Mouse (Mus musculus) small intestine, adult 2 months (tissue): ENCODE measurements around the gene Kbtbd4. TPM values are rescaled to one million over a fixed set of nuclear protein-coding genes. Genes with fewer than 3 reads are reported as not detected.
"Not testable (repeated sequence)": the region's sequence is repeated elsewhere in the genome, so short reads cannot be mapped to it uniquely, and the experiment has no call there.

Source experiments
- H3K27ac ChIP-seq: fragments of 200-500 bp; 2 replicates; pipeline ENCODE4 v1.5.1; 2012; ENCODE audit warnings: low read depth, low read length, control low read depth, inconsistent platforms; ENCODE audit not compliant: insufficient read depth
- H3K27me3 ChIP-seq: fragments of 200-500 bp; 2 replicates; pipeline ENCODE4 v1.6.1; 2012; ENCODE audit warnings: mild to moderate bottlenecking, moderate library complexity, low read length, inconsistent platforms; ENCODE audit not compliant: control insufficient read depth, insufficient read depth
- H3K36me3 ChIP-seq: fragments of 200-500 bp; 2 replicates; pipeline ENCODE4 v1.6.1; 2012; ENCODE audit warnings: mild to moderate bottlenecking, low read length, control low read depth, inconsistent platforms; ENCODE audit not compliant: control insufficient read depth, insufficient read depth
- H3K4me1 ChIP-seq: fragments of 200-500 bp; 2 replicates; pipeline ENCODE4 v1.6.1; 2012; ENCODE audit warnings: low read length, inconsistent platforms, mixed read lengths; ENCODE audit not compliant: control insufficient read depth, insufficient read depth, insufficient read length
- H3K4me3 ChIP-seq: fragments of 200-500 bp; 2 replicates; pipeline ENCODE4 v1.5.1; 2012; ENCODE audit warnings: low read depth, mild to moderate bottlenecking, control low read depth, inconsistent platforms, low read length, moderate library complexity
- CTCF ChIP-seq: fragments of 200-500 bp; IDR thresholded peaks from 2 replicates; pipeline ENCODE4 v1.5.1; 2012; ENCODE audit warnings: low read depth, mild to moderate bottlenecking, control low read depth, inconsistent platforms, low read length, moderate library complexity, mixed read lengths; ENCODE audit not compliant: insufficient replicate concordance, insufficient read length; ENCODE audit errors: extremely low read depth
- POLR2A ChIP-seq: fragments of 200-500 bp; IDR thresholded peaks from 2 replicates; pipeline ENCODE4 v1.6.1; 2012; ENCODE audit warnings: low read depth, mild to moderate bottlenecking, control low read depth, inconsistent platforms, low read length, moderate library complexity
- WGBS: fragments of 180-500 bp; shearing (Covaris S2); methylation state at CpG from one replicate; pipeline ENCODE4 v1.1.7; 2018; 5-methylcytosine and 5-hydroxymethylcytosine counted together
- polyA plus RNA-seq: library from polyadenylated mRNA; depleted of rRNA; stranded (reverse); fragments of >200 nt; gene quantifications from 2 replicates; pipeline ENCODE4 v1.2.3, GENCODE M21; 2012

Kbtbd4 gene
- polyA plus RNA-seq, 1 experiment, result 9.6 TPM

DNA sequence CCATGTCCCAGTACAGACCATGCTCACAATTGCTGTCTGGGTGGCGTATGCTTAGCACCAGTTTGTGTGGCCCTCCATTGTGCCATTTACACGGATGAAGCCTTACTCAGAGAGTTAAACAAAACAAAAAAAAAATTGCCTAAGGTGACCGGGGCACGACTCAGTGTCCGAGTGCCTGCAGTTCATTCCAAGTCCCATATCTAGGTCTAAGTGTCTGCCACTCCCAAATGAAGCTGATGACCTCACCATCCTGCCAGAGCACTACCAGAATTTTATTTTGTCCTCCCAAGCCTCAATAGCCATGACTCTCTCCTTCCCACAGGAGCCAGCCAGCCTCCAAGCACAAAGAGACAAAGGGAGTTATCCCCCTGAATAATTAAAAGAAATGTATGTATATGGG is 16.9 kb upstream of the Kbtbd4 start:
- Histone ChIP-seq H3K27ac (no peak overlapping the region), H3K36me3 (no peaks in the 10 kb centered on the region), H3K4me3 (no peak overlapping the region), H3K27me3 (peaks cover 45% of the 10 kb centered on the region), H3K4me1 (peaks cover 13% of the 10 kb centered on the region)
- TF ChIP-seq POLR2A, result no peak
- no peak for TF ChIP-seq CTCF
- WGBS, result 65% methylated on average over 5 of the region's 5 CpGs

DNA sequence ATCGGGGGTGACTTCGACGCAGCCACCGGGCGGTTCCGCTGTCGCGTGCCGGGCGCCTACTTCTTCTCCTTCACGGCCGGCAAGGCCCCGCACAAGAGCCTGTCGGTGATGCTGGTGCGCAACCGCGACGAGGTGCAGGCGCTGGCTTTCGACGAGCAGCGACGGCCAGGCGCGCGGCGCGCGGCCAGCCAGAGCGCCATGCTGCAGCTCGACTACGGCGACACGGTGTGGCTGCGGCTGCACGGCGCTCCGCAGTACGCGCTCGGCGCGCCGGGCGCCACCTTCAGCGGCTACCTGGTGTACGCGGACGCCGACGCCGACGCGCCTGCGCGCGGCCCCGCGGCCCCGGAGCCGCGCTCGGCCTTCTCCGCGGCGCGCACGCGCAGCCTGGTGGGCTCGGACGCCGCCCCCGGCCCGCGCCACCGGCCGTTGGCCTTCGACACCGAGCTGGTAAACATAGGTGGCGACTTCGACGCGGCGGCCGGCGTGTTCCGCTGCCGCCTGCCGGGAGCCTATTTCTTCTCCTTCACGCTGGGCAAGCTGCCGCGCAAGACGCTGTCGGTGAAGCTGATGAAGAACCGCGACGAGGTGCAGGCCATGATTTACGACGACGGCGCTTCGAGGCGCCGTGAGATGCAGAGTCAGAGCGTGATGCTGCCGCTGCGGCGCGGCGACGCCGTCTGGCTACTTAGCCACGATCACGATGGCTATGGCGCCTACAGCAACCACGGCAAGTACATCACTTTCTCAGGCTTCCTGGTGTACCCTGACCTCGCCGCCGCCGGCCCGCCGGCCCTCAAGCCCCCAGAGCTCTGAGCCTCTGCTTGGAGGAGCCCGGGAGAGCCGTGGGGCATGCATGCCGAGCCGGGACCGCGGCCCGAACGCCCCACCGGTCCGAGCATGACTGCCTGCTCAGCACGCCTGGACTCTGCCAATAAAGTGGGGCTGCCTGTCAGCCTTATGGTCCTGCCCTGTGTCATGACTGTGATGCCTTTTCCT is 14.7 kb upstream of the Kbtbd4 start:
- peaks cover 7% of the 10 kb centered on the region for H3K36me3 ChIP-seq
- WGBS, result 5% methylated on average over 132 of the region's 133 CpGs
- H3K27ac ChIP-seq, result no peak overlapping the region
- H3K4me1 ChIP-seq, result peaks cover 16% of the 10 kb centered on the region
- no peak for TF ChIP-seq POLR2A
- no peak for TF ChIP-seq CTCF
- H3K4me3 ChIP-seq, result peak overlapping the region; percentile 66
- H3K27me3 ChIP-seq, result peaks cover 40% of the 10 kb centered on the region

DNA sequence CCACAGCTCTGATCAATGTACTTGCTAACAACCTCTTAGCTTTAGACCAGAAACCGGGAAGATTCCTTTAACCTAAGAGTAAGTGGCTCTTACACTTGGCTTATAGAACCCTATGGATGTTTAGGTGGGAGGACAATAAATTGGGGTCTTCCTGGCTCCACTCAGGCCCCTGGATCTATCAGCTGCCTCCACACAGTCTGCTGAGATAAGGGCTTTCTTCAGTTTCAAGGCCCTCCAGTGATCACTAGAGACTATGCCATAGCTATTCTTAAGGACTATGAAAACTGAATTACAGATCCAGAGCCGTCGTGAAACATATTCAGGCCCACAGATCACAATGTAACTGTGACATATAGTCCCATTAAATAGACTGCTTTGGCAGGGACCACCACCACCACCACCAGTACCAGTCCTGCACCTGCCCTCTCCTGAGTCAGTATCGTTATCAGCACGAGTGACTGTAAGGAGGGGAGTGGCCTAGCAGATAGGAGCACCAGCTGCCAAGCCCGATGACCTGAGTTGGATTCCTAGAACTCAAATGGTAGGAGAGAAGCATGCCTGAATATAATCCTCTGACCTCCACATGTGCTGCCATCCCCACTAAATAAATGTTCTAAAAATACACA is 10.8 kb upstream of the Kbtbd4 start:
- H3K36me3 ChIP-seq, result peaks cover 38% of the 10 kb centered on the region
- H3K4me1 ChIP-seq, result peaks cover 13% of the 10 kb centered on the region
- H3K4me3 ChIP-seq, result no peak overlapping the region
- WGBS, result 53% methylated on average over 6 of the region's 6 CpGs
- TF ChIP-seq POLR2A (no peak), CTCF (no peak)
- 0 out of 2 replicates have a peak, but pooled peaks cover 4% of the 10 kb centered on the region for H3K27me3 ChIP-seq
- peak overlapping the region; percentile 39; the same call in 1 of the 2 replicates for H3K27ac ChIP-seq

DNA sequence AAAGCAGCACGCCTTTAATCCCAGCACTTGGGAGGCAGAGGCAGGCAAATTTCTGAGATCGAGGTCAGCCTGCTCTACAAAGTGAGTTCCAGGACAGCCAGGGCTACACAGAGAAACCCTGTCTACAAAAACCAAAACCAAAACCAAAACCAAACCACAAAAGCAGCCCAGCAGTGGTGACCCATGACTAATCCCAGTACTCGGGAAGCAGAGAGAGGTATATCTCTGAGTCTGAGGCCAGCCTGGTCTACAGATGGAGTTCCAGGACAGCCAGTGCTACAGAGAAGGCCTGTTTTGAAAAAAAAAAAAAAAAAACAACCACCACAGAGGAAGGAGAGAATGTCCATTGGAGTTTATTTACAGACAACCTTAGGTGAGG is 10.3 kb upstream of the Kbtbd4 start:
- WGBS, result 51% methylated on average over 3 of the region's 3 CpGs
- not testable (repeated sequence) for H3K27me3 ChIP-seq, H3K4me3 ChIP-seq, H3K4me1 ChIP-seq
- H3K36me3 ChIP-seq, result peaks cover 41% of the 10 kb centered on the region
- peak overlapping the region; percentile 39; the same call in 1 of the 2 replicates for H3K27ac ChIP-seq

DNA sequence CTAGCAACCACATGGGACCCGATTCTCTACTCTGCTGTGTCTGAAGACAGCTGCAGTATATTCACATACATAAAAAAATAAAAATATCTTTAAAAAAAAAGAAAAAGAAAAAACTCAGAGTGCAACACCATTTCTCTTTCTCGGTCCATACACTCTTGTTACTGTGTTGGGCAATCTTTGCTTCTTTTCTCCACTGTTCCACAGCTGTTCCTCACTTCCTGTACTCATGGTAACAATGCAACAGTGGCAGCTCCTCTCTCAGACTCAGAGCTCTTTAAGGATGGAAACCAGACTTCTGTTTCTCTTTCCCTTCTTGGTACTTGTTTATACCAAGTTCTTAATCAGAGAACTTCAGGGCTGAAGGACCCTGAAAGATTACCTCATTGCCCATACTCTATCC is 1.1 kb upstream of the Kbtbd4 start:
- Histone ChIP-seq H3K27me3 (no peaks in the 10 kb centered on the region), H3K4me3 (no peak overlapping the region), H3K27ac (no peak overlapping the region; the same call in 1 of the 2 replicates), H3K36me3 (peaks cover 27% of the 10 kb centered on the region), H3K4me1 (peaks cover 10% of the 10 kb centered on the region; the same call in 1 of the 2 replicates)
- TF ChIP-seq CTCF (no peak), POLR2A (no peak)
- 63% methylated on average over 2 of the region's 2 CpGs for WGBS

DNA sequence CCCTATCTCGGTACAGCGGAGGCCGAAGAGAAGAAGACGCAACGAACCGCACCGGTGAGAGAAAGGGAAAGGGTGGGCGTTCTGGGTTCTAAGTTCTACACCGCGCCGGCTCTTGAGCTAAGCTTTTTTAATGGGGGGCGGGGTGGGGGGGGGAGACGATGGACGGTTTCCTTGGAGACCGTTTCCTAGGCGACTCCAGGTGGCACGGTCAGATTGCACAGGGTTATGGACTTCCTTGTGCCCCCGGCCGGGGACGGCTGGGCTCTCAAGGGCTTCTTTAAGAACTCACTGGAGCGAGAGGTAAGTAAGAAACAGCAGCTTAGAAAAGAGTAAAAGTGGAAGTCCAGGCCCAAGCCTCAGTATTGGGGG is 300 bp downstream of the Kbtbd4 start:
- WGBS, result under 1% methylated on average over 21 of the region's 21 CpGs
- no peak for TF ChIP-seq POLR2A
- no peak for TF ChIP-seq CTCF
- H3K36me3 ChIP-seq, result peaks cover 31% of the 10 kb centered on the region
- H3K27ac ChIP-seq, result peak overlapping the region; percentile 56; the same call in 1 of the 2 replicates
- no peaks in the 10 kb centered on the region for H3K27me3 ChIP-seq
- peaks cover 10% of the 10 kb centered on the region; the same call in 1 of the 2 replicates for H3K4me1 ChIP-seq
- peak overlapping the region; percentile 75 for H3K4me3 ChIP-seq

DNA sequence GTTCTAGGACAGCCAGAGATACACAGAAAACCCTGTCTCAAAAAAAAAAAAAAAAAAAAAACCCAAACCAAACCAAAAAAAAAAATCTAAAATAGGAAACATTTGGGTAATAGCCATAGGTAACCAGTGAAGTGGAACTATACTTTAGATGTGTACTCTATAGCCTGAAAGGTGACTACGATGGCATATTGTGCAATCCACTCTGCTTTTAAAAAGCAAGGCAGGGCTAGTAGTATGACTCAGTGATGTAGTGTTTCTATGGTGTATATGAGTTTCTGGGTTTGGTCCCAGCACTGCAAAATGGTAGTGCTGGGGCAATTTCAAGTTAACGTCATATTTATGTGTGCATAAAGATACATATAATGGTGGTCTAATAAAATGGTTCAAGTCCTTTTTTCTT is 2.2 kb downstream of the Kbtbd4 start:
- no peak overlapping the region for H3K27ac ChIP-seq
- H3K27me3 ChIP-seq, result no peaks in the 10 kb centered on the region
- H3K4me1 ChIP-seq, result peaks cover 10% of the 10 kb centered on the region; the same call in 1 of the 2 replicates
- peaks cover 38% of the 10 kb centered on the region for H3K36me3 ChIP-seq
- H3K4me3 ChIP-seq, result no peak overlapping the region
- TF ChIP-seq POLR2A (no peak), CTCF (no peak)
- 79% methylated on average over 2 of the region's 2 CpGs for WGBS
